Mouse (Mus musculus) intestine, postnatal 0 days (tissue): Measurements from ENCODE around the gene Vstm4. TPM values are rescaled to one million over a fixed set of nuclear protein-coding genes. Genes with fewer than 3 reads are reported as not detected.

Source experiments
- ATAC-seq: fragments of 200-750 bp; cut with Nextera tagmentation; 2 replicates; pipeline ENCODE4 v1.8.0; 2017; ENCODE audit warnings: mild to moderate bottlenecking, moderate TSS enrichment, moderate library complexity
- H3K27ac ChIP-seq: fragments of 300-500 bp; sonication (generic); 2 replicates; pipeline ENCODE4 v1.5.1; 2014; ENCODE audit warnings: mild to moderate bottlenecking, low read depth, low read length, moderate library complexity
- H3K27me3 ChIP-seq: fragments of 300-500 bp; sonication (generic); replicated peaks from 2 replicates; pipeline ENCODE4 v1.6.1; 2014; ENCODE audit warnings: low read length, mixed read lengths; ENCODE audit not compliant: control insufficient read depth, insufficient read depth
- H3K36me3 ChIP-seq: fragments of 300-500 bp; sonication (generic); 2 replicates; pipeline ENCODE4 v1.6.1; 2014; ENCODE audit warnings: mild to moderate bottlenecking, moderate library complexity; ENCODE audit not compliant: control insufficient read depth, insufficient read depth
- H3K4me1 ChIP-seq: fragments of 300-500 bp; sonication (generic); replicated peaks from 2 replicates; pipeline ENCODE4 v1.6.1; 2014; ENCODE audit warnings: antibody characterized with exemption, low read length, mixed read lengths; ENCODE audit not compliant: control insufficient read depth, insufficient read depth
- H3K4me2 ChIP-seq: fragments of 300-500 bp; sonication (generic); replicated peaks from 2 replicates; pipeline ENCODE4 v1.6.1; 2014; ENCODE audit warnings: low read depth, mild to moderate bottlenecking, moderate library complexity
- H3K4me3 ChIP-seq: fragments of 300-500 bp; sonication (generic); 2 replicates; pipeline ENCODE4 v1.5.1; 2014; ENCODE audit warnings: low read depth, low read length
- H3K9ac ChIP-seq: fragments of 300-500 bp; sonication (generic); 2 replicates; pipeline ENCODE4 v1.6.1; 2014; ENCODE audit warnings: mild to moderate bottlenecking, low read depth, low read length
- H3K9me3 ChIP-seq: fragments of 300-500 bp; sonication (generic); 2 replicates; pipeline ENCODE4 v1.6.1; 2016; ENCODE audit warnings: mixed run types; ENCODE audit not compliant: control insufficient read depth
- CTCF ChIP-seq: sonication (generic); IDR thresholded peaks from 2 replicates; pipeline ENCODE4 v1.5.1; 2016; ENCODE audit warnings: low read depth, mild to moderate bottlenecking, control low read depth, antibody characterized with exemption, moderate library complexity
- WGBS: fragments of 180-500 bp; shearing (Covaris S2); extraction: QIAGEN DNeasy Blood & Tissue Kit; methylation state at CpG from one replicate; pipeline ENCODE4 v1.1.7; 2014; 5-methylcytosine and 5-hydroxymethylcytosine counted together
- polyA plus RNA-seq: library from polyadenylated mRNA; unstranded; fragments of >200 nt; fragmentation: Nextera tagmentation; extraction: Ambion mirVana; gene quantifications from 2 replicates; pipeline ENCODE4 v1.2.1, GENCODE M21; 2015

Vstm4 gene
- polyA plus RNA-seq, 1 experiment from 2014 or later = 13.5 TPM

- Histone ChIP-seq H3K27ac (no peak within 1 kb of the TSS), H3K4me3 (no peak within 1 kb of the TSS), H3K9me3 (no peaks in the 10 kb centered on the region), H3K36me3 (no peaks in the 10 kb centered on the region), H3K9ac (no peak within 1 kb of the TSS), H3K27me3 (no peaks in the 10 kb centered on the region), H3K4me2 (no peak within 1 kb of the TSS), H3K4me1 (no peaks in the 10 kb centered on the region)
- WGBS = 68% methylated on average over 8 of the region's 8 CpGs
- ATAC-seq = no peak
- no peak for TF ChIP-seq CTCF
Measured at GRCm38 (mm10) chr14:32833847-32834246, 22.7 kb upstream of the Vstm4 start, which contains the start of gene Fam170b. Fam170b (plus strand) TSS chr14:32833962.

GRCm38 (mm10) chr14:32835181-32835580 is 21.4 kb upstream of the Vstm4 start:
- Histone ChIP-seq H3K9ac (no peak overlapping the region), H3K4me1 (no peaks in the 10 kb centered on the region), H3K4me2 (no peak overlapping the region), H3K27me3 (no peaks in the 10 kb centered on the region), H3K4me3 (no peak overlapping the region), H3K36me3 (no peaks in the 10 kb centered on the region), H3K9me3 (no peaks in the 10 kb centered on the region), H3K27ac (no peak overlapping the region)
- 73% methylated on average over 14 of the region's 14 CpGs for WGBS
- no peak for ATAC-seq
- TF ChIP-seq CTCF = no peak

- Histone ChIP-seq H3K9ac (no peak overlapping the region), H3K9me3 (no peaks in the 10 kb centered on the region), H3K4me3 (no peak overlapping the region), H3K27me3 (no peaks in the 10 kb centered on the region), H3K4me2 (no peak overlapping the region), H3K27ac (no peak overlapping the region), H3K4me1 (no peaks in the 10 kb centered on the region), H3K36me3 (no peaks in the 10 kb centered on the region)
- ATAC-seq = no peak
- WGBS = 86% methylated on average over 14 of the region's 14 CpGs
- TF ChIP-seq CTCF = no peak
Measured at GRCm38 (mm10) chr14:32835596-32835995, 21.0 kb upstream of the Vstm4 start.

GRCm38 (mm10) chr14:32836191-32836590 is 20.4 kb upstream of the Vstm4 start:
- 94% methylated on average over 10 of the region's 11 CpGs for WGBS
- H3K9me3 ChIP-seq = no peaks in the 10 kb centered on the region

GRCm38 (mm10) chr14:32842052-32842451 is 14.5 kb upstream of the Vstm4 start:
- Histone ChIP-seq H3K4me1 (no peaks in the 10 kb centered on the region), H3K27ac (no peak overlapping the region), H3K27me3 (no peaks in the 10 kb centered on the region), H3K4me2 (no peak overlapping the region), H3K9ac (no peak overlapping the region), H3K4me3 (no peak overlapping the region), H3K36me3 (no peaks in the 10 kb centered on the region), H3K9me3 (no peaks in the 10 kb centered on the region)
- ATAC-seq = no peak
- no peak for TF ChIP-seq CTCF

More at GRCm38 (mm10) chr14:32836191-32836590, 20.4 kb upstream of the Vstm4 start:
- Histone ChIP-seq H3K4me3 (no peak overlapping the region), H3K9ac (no peak overlapping the region), H3K4me2 (no peak overlapping the region), H3K27ac (no peak overlapping the region), H3K36me3 (no peaks in the 10 kb centered on the region), H3K27me3 (no peaks in the 10 kb centered on the region), H3K4me1 (no peaks in the 10 kb centered on the region)
- no peak for TF ChIP-seq CTCF
- ATAC-seq = no peak

- Histone ChIP-seq H3K27me3 (peaks cover 4% of the 10 kb centered on the region; the same call in 1 of the 2 replicates), H3K27ac (no peak overlapping the region), H3K4me3 (no peak overlapping the region), H3K9ac (no peak overlapping the region), H3K36me3 (no peaks in the 10 kb centered on the region), H3K4me2 (no peak overlapping the region), H3K9me3 (no peaks in the 10 kb centered on the region), H3K4me1 (no peaks in the 10 kb centered on the region)
- no peak for TF ChIP-seq CTCF
- ATAC-seq = no peak
- WGBS = 84% methylated on average over 4 of the region's 4 CpGs
Measured at GRCm38 (mm10) chr14:32854059-32854458, 2.5 kb upstream of the Vstm4 start.

- Histone ChIP-seq H3K36me3 (no peaks in the 10 kb centered on the region), H3K4me2 (peak overlapping the region; percentile 72), H3K4me3 (peak overlapping the region; percentile 49), H3K27me3 (peaks cover 4% of the 10 kb centered on the region; the same call in 1 of the 2 replicates), H3K9me3 (no peaks in the 10 kb centered on the region), H3K4me1 (no peaks in the 10 kb centered on the region), H3K9ac (no peak overlapping the region), H3K27ac (no peak overlapping the region)
- no peak for ATAC-seq
- TF ChIP-seq CTCF = no peak
- 34% methylated on average over 5 of the region's 5 CpGs for whole genome bisulfite sequencing
Measured at GRCm38 (mm10) chr14:32856246-32856645, 310 bp upstream of the Vstm4 start.
